Mouse (Mus musculus): Measurements from ENCODE around the gene Cela1.

The Cela1 gene

DNA sequence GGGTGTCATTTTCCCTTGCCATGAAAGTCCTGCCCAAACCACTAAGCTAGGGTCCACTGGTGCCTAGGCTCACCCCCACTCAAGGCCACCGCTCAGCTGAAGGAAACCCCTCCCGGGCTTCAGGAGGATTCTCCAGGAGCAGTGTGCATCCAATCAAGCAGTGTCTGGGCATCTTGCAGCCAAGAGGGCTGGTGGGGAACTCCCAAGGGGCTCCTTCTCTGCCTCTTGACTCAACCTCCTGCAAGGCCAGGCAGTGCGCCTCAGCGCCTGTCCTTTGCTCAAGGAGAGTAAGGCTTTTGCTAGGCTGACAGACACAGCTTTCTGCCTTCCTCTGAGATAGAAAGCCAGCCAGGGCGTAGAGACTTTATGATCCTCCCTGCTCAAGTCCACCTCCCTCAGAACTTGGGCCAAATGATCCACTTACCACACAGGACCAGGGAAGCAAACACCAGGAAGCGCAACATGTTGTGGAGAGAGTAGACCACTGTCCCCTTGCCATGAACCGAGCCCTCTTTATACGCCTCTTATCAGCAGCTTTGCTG, at the start of gene Cela1:
TSS of gene Cela1 (minus strand) at position 492 of the 542 bp plus-strand sequence.
- DNase-seq = no peak

DNA sequence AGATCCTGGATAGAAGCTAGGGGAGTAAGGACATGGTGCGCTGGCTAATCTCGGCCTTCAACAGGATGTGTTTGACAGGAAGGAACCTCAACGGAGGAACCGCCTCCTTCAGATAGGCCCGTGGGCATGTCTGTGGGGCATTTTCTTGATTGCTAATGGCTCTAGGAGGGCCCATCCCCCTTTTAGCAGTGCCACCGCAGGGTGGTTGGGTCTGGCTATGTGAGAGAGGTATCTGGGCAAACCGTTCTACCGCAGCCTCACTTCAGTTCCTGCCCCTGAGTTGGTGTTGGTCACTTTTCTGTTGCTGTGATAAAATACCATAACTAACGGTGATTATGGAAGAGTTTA, 48.2 kb upstream of the Cela1 start:
- DNase-seq = no peak

DNA sequence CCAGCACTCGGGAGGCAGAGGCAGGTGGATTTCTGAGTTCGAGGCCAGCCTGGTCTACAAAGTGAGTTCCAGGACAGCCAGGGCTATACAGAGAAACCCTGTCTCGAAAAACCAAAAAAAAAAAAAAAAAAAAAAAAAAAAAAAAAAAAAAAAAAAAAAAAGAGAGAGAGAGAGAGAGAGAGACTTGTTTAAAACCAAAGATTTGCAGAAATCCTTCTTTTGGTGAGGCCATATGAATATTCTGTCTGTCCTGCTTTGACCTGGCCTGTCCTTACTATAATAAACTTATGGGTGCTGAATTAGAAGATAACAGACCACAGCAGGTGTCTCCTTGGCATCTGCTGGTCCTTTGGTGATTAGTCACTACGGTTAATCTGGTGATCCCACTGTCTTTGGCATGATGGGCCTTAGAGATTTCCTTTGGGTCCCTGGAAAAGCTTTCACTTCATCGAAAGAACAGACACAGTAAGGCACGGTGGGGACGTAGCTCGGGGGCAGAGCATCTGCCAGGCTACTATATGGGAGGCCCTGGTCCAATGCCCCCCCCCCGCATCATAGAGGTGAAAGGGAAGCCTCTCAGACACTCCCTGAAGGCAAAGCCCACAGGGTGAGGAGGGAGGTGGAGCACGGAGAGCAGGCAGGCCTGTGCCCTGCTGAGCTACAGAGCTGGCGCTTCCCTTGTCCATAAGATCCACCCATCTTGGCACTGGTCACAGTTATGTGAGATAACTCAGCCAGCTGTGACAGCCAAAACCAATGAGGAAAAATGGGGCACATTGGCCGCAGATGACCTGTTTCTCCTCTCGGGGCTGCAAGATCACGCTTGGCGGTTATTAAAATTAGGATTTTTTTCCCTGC, 47.6 kb upstream of the Cela1 start:
- DNase-seq = no peak

DNA sequence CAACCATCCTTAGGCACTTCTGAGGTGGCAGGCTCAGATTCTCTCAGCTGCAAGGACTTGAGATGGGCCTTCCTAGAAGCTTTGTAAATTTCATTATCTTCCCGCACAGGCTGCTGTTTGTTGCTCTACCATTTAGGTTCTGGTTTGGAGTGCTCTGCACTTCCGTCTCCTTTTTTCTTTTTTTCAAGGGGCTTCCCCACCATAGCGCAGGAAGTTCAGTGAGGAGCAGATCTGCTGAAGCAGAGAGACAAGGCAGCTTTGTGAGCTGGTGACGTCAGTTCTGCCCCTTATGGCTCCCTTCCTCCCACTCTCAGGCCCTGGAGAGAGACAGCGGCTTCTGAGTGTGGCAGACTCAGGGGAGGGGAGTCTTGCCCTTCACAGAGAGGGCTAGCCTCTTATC, 44.9 kb upstream of the Cela1 start:
- no peak for DNase-seq

DNA sequence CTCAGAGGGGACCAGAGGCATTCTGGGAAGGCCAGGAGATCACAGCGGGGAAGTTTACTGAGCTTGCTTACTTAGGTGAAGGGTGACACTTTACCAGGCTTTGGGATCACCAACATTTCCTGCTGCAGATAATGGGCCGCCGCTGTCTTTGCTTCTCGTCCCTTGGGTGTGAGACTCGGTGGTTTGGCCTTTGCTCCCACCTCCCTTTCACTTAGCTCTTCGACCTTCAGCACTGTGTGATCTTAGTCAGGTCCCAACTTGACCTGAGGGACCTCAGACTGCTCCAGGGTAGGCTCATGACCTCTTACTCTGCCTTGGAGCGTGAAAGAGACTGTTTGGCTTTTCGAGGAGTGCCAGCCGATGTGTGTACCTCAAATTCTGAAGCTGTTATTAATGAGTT, 43.4 kb upstream of the Cela1 start:
- no peak for DNase-seq

DNA sequence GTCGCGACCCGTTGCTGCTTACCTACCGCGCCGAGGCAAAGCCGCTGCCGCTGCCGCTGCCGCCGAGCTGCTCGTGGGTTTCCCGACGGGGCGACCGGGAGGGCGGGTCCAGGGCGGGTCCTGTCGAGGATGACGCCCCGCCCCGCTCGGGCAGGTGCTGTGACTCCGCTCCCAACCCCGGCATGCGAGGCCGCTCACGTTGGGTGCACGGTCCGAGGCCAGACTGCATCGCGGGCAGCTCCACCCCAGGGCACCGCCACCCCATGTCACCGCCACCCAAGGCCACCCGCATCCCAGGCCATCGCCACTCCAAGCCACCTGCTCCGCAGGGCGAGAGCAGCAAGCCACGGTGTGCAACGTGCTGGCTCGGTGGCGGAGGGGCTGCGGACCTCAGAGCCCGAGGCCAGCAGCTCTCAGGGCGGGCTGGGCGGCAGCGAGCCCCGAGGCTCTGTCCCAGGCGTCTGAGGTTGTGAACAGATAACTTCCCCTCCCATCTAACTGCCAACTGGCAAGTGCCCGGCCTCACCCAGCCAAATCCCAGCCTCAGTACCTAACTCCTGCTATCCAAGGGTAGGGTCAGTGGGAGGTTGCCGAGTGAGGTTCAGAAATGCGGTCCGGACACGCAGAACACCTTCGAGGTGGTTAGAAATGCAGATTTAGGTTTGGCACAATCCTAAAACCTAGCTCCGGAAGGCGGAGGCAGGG, 41.7 kb upstream of the Cela1 start, which contains the start of gene Galnt6:
TSS of gene Galnt6 (minus strand) at position 96 of the 705 bp plus-strand sequence.
- DNase-seq = peak in 1 of 2 experiments; percentile 55

DNA sequence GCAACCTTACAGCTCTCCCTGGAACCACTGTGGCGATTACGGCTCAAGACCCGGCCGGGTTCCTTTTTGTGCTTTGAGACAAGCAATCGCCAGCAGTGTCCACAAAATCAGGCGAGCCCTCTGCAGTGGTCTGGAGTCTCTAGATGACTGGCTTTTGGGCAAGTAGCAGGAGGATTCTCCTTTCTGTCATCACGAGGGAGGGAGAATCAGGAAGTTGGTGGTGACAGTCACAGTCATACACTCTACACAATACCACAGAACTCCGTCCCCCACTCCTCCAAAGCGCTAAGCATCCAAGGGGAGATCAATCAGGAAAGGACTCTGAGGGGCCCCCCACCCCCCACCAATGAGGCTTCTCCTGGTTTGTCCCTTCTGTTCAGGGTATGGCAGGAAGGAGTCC, 40.9 kb upstream of the Cela1 start:
- no peak for DNase-seq

DNA sequence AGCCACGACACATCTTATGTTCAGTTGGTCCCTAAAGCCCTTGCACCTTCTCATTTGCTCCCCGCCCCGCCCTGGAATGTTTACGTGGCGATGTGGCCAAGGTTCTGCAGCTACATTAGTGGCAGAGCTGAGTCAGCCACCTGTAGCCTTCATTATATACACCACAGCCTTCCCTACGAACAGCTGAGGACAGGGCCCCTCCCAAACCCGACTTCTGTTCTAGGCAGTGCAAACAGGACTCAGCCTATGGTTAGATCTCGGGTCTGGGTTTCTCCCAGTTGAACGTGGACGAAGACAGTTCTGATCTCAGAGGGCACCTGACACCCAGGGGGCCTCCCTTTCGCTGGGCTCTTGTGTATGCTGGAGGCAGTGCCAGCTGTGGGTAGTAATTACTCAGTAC, 40.1 kb upstream of the Cela1 start:
- no peak for DNase-seq

DNA sequence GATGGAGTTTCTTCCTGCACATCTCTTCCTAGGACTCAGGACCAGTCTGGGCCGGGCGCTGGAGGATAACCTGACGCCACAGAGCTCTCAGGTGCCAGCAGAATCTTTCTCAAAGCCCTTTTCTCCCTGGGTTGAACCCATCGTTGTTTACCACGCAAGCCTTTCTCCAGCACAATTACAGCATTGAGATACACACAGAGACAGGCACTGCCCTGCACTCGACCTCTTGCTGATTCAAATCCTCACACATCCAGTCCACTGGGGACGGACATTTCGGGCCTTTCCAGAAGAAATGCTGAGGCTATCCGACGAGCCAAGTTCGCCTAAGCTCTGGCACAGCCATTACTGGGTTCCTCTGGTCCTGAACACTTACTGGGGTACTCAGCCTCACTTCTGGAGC, 39.0 kb upstream of the Cela1 start:
- DNase-seq = no peak

DNA sequence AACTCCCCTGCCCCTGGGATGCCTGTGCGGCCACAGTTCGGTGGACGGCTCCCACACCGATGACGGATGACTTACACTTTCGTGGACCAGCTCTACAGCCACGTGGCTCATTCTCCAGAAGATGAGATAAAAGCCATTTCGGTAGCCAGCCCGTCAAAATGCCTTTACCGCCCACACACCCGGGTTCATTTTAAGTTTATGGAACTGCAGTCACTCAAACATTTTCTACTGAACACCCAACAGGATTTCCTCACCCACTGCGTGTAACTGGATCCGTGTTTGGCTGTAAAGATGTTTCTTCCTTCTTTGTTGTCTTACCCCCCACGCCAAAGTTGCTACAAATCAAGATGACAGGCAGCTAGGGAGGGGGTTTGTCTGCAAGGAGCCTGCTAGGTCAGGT, 35.8 kb upstream of the Cela1 start:
- DNase-seq = no peak

DNA sequence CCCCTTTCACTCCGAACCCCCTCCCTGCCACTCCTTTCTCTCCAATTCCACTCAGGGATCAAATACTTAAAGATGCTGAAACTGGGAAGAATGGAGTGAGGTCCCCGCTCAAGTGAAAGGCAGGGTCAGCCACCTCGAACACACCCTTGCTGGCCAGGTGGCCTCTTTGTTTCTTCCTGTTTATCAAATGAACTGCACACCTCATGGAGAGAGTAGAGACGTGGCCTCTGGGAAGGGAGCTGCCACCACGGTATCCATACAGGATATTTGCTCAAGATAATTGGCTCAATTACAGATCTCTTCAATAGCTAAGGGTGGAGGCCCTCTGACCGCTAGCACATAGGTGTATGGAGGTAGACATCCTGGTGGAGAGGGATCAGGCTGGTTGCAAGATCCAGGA, 34.8 kb upstream of the Cela1 start:
- no peak for DNase-seq

DNA sequence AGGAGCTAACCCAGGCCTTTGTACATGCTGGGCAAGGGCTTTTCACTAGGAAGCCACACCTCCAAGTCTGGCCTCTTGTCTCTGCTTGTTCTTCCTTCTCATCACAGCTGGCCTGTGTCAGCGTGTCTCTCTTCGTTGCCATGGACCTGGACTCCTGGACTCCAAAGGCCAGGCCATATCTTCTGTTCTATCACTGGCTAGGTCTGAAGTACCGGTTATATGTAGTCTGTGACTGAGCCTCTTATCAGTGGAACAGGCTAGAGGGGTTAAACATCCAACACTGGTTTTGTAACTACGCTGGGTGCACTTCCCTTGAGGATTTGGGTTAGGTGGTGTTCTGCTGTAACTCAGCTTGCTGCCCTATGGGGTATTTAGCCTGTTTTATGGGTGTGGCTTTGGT, 34.3 kb upstream of the Cela1 start:
- DNase-seq = no peak

DNA sequence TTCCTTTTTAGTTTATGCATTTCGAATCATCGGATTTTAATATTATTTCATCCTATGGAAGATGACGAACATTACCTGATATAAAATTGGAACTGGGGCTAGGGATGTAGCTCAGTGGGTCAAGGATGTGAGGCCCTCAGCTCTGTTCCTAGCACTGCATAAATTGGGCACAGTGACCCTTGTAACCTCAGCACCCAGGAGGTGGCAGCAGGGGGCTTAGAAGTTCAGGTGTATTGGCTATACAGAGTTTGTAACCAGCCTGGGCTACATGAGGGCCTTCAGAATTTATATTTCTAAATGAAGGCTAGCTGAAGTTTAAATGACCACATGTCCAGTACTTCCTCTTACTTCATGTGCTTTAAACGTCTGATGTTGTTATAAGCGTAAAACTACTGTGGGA, 33.7 kb upstream of the Cela1 start:
- no peak for DNase-seq

DNA sequence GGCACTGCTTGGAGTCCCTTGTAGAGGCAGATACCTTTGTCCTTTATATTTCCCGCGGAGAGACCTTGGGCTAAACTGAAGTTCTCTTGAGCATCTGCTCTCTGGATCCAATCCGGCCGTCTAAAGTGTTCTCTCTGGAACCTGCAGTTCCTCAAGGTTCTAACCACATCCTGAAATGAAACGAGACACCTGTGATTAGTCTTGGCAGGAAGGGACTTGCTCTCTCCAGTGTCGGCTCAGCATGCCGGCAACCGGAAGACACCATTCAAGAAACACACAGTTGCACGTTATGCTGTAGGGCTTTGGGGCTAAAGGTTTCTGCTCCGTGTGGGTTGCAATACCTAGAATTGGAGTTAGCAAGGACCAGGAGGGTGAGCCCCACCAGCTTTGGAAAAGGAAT, 32.3 kb upstream of the Cela1 start:
- no peak for DNase-seq

DNA sequence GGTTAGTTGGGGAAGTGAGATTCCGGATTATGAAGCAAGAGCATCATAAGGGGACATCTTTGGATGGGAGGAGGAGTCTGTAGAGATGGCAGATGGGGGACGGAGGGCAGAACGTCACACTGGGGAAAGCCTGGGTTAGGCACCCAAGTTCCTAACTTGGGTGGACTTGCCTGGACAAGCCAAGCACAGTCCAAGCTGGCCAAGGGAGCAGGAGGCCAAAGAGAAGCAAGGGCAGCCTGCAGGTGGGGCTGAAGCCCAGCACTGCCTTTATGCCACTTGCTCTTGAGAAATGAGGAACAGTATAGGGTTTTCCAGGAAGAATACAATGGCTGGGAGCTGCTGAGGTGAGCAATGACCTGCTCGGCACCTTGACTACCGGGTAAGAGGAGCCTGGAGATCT, 31.5 kb upstream of the Cela1 start:
- DNase-seq = no peak

DNA sequence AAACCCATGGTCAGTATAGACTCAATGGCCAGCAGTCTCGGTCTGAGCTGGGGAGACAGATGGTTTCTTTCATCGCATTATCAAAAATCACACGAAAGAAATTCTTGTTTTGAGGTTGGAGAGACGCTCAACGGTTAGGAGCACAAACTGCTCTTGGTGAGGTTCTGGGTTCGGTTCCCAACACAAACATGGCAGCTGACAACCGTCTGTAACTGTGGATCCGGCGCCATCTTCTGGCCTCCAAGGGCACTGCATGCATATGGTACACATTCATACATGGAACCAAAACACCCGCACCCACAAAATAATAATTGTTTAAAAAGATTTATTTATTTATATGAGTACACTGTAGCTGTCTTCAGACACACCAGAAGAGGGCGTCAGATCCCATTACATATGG, 30.9 kb upstream of the Cela1 start:
- DNase-seq = peak in 1 of 2 experiments; percentile 41

DNA sequence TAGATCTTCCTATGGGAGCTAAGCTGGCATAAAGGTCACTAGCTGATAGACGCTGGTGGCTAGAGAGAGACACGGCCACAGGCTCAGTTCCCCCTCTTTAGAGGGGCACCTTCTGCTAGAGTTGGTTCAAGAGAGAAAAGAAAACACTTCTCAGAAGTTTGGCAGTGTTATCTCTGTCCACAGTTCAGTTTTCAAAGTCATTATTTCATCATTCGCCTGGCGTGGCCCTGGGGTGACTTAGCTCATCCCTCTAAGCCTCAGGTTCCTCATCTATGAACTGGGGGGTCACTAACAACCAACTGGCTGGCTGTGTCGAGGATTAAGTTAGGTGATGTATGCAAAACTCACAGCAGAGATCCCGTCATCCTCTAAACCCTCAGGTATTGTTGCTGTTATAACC, 30.2 kb upstream of the Cela1 start:
- DNase-seq = no peak

DNA sequence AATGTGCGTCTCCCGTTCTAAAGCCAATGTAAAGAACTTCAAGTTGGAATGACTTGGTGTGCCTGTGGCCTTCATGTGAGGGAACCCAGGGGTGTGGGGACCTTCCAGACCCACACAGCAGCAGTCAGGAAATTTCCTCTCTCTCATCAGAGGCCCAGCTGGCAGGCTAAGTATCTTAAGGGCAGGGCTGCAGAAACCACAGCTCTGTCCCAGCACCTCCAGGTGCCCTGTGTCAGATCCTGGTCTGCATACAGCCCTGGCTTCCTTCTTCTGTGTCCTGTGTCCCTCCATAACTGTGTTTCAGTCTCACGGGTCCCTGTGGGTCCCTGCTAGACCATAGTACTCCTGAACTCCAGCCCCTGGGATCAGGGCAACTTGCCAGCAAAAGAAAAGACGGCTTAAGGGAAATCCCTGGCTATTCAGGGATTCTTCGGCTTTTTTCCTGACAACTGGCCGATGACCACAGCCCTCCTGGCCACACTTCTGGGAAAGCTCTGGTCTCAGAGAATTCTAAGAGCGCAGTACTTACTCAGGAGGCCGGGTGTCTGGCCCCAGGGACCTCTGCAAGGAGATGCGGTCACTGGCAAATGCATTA, 27.8 kb upstream of the Cela1 start:
- DNase-seq = peak; percentile 29 to 54

DNA sequence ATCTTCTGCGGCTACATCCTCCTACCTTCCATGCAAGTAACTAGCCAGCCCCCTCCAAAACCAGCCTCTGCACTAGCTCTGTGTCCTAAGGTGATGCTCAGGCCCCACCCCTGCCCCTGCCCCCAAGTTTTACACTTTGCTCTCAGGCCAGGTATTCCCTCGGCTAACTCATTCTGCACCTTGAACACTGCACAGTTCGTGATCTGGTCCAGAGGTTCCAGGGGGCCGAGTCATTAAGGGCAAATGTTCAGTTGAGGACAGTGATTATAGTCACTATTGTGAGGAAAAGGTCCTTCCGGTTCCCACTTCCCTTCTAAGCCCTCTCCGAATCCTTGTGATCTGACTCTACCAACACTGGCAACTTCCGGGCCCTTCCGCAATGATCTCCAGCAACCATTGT, 26.7 kb upstream of the Cela1 start:
- DNase-seq = peak; percentile 17 to 39

DNA sequence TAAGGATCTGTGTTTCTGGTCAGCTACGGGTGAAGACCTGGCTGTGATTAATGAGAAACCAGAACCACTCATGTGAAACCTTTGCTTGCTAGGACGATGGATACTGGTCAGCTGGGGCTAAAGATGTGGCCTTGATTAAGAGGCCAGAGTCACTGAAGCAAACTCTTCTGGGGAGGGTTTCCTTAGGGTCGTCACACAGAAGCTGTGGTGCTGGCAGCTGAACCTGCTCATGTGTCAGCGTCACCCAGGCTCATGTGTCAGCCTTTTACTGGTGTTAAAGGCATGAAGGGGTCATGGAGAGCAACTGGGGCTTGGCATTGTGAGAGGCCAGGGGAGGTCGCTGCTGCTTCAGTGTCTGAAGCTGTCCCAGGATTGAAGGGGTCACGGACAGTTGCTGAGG, 23.1 kb upstream of the Cela1 start:
- peak; percentile 63 to 75 for DNase-seq

DNA sequence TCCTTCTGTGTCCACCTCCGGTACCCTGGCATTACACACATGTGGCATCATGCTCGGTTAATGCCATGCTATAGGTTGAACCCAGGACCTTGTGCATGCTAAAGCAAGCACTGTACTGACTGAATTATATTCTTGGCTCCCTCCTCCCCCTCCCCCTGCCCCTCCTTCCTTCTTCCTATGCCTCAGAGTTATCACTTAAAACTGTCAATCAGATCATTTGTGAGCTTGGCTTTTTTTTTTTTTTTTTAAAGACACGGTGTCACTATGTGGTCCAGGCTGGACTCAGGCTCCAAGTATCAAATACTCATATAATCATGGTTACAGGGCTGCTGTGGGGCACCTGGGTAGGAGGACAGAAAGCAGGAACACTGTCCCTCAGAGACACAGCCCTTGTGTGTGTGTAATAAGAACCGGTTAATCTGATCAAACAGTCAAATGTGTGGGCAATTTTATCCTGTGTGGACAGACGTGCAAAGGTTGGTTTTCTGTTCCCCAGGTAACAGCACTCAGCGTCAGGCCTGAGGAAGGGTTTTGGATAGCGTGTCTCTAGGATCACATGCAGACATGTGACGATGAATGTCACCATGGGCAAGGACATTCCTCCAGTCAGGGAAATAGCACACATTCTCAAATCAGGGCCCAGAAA, 20.8 kb upstream of the Cela1 start:
- no peak for DNase-seq

DNA sequence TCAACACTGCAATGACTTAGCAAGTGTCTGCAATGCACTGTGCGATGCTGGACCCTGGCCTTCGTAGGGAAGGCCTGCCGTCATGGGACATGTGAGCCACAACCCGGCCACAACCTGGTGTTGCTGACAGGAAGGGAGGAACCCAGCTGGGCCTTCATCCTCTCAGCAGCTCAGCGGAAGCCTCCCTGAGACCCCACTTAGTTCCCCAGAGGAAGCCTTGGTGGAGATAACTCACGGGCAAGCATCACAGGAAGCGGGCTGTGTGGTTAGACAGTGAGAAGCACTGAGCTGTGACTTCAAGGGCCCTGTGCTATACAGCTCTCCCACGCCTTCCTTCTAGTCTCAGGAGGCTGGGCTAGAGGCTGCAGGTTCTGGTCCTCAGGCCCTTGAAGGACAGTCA, 18.5 kb upstream of the Cela1 start:
- DNase-seq = no peak

DNA sequence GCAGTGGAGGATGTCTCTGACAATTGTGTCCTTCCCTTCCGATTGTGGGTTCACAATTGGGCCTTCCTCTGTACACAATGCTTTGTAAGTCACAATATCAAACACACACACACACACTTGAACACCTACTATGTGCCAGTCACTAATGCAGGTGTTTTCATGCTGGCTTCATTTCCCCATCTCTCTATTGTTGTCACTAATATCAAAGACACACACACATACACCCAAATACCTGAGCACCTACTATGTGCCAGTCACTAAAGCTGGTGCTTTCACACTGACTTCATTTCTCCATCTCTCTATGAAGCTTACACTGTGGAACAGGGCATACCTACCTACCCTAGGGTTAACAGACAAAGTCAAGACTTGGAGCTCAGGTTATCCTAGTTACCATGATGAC, 17.7 kb upstream of the Cela1 start:
- no peak for DNase-seq
